Mouse (Mus musculus): ENCODE measurements around the gene Gm44973. TPM values are rescaled to one million over a fixed set of nuclear protein-coding genes. Genes with fewer than 3 reads are reported as not detected.

Gm44973 gene
- polyA plus RNA-seq, 2 experiments: 0.03 to 1.9 TPM

GRCm38 (mm10) chr7:5053456-5054179 lies 38.3 kb downstream of the Gm44973 start:
- TF ChIP-seq EP300 (IDR thresholded peaks at IDR 0.05; ENCODE audit: low read depth) (no peak), CTCF (IDR thresholded peaks at IDR 0.05; ENCODE audit: low read depth) (no peak)
- Histone ChIP-seq H3K4me2 (ENCODE audit: low read depth) (peak overlapping the region; percentile 38), H3K4me3 (ENCODE audit: insufficient read depth in 1 of 2, low read depth in 2 of 2, low read length in 2 of 2) (peak overlapping the region; percentile 20 to 36; a peak in 3 of 4 replicates), H3K4me1 (replicated peaks; ENCODE audit: control insufficient read depth in 2 of 2, insufficient read depth in 2 of 2, low read length in 1 of 2) (peaks cover 0 to 7% of the 10 kb centered on the region in 2 experiments; a peak in 2 of 4 replicates), H3K27me3 (ENCODE audit: control insufficient read depth, insufficient read depth, low read length) (peaks cover 93% of the 10 kb centered on the region), H3K36me3 (replicated peaks; ENCODE audit: control insufficient read depth, insufficient read depth, low read depth) (no peaks in the 10 kb centered on the region), H3K9me3 (ENCODE audit: control insufficient read depth, low read length) (no peaks in the 10 kb centered on the region), H3K9ac (replicated peaks) (no peak overlapping the region), H3K27ac (no peak overlapping the region)
- DNase-seq (ENCODE audit: low read depth in 3 of 3, low spot score in 3 of 3) (no peak), ATAC-seq (ENCODE audit: insufficient read depth) (no peak)
- WGBS (ENCODE audit: insufficient replicate concordance): 9% methylated on average over 32 of the region's 32 CpGs

GRCm38 (mm10) chr7:5056651-5057263 lies 41.5 kb downstream of the Gm44973 start:
- Histone ChIP-seq H3K27me3 (ENCODE audit: control insufficient read depth, insufficient read depth, low read length) (peaks cover 71% of the 10 kb centered on the region), H3K4me2 (ENCODE audit: low read depth) (peak overlapping the region; percentile 19), H3K27ac (no peak overlapping the region), H3K9ac (replicated peaks) (no peak overlapping the region), H3K4me1 (replicated peaks; ENCODE audit: control insufficient read depth in 2 of 2, insufficient read depth in 2 of 2, low read length in 1 of 2) (peaks cover 2 to 4% of the 10 kb centered on the region in 2 experiments; a peak in 2 of 4 replicates), H3K4me3 (ENCODE audit: insufficient read depth in 1 of 2, low read depth in 2 of 2, low read length in 2 of 2) (peak overlapping the region in 1 of 2 experiments; percentile 2; a peak in 2 of 4 replicates), H3K9me3 (ENCODE audit: control insufficient read depth, low read length) (no peaks in the 10 kb centered on the region), H3K36me3 (replicated peaks; ENCODE audit: control insufficient read depth, insufficient read depth, low read depth) (no peaks in the 10 kb centered on the region)
- 6% methylated on average over 55 of the region's 55 CpGs for WGBS (ENCODE audit: insufficient replicate concordance)
- ATAC-seq (ENCODE audit: insufficient read depth) (no peak), DNase-seq (ENCODE audit: low read depth in 3 of 3, low spot score in 3 of 3) (no peak)
- TF ChIP-seq EP300 (IDR thresholded peaks at IDR 0.05; ENCODE audit: low read depth) (no peak), CTCF (IDR thresholded peaks at IDR 0.05; ENCODE audit: low read depth) (no peak)

- DNase-seq (ENCODE audit: low read depth in 3 of 3, low spot score in 3 of 3) (no peak), ATAC-seq (ENCODE audit: insufficient read depth) (no peak)
- no peak overlapping the region for H3K4me2 ChIP-seq (ENCODE audit: low read depth)
- H3K27ac ChIP-seq: no peak overlapping the region
- no peaks in the 10 kb centered on the region for H3K36me3 ChIP-seq (replicated peaks; ENCODE audit: control insufficient read depth, insufficient read depth, low read depth)
- WGBS (ENCODE audit: insufficient replicate concordance): 30% methylated on average over 8 of the region's 8 CpGs
- no peaks in the 10 kb centered on the region for H3K9me3 ChIP-seq (ENCODE audit: control insufficient read depth, low read length)
- TF ChIP-seq EP300 (IDR thresholded peaks at IDR 0.05; ENCODE audit: low read depth): no peak
- TF ChIP-seq CTCF (IDR thresholded peaks at IDR 0.05; ENCODE audit: low read depth): no peak
- peaks cover 0 to 2% of the 10 kb centered on the region in 2 experiments; a peak in 2 of 4 replicates for H3K4me1 ChIP-seq (replicated peaks; ENCODE audit: control insufficient read depth in 2 of 2, insufficient read depth in 2 of 2, low read length in 1 of 2)
- H3K4me3 ChIP-seq (ENCODE audit: insufficient read depth in 1 of 2, low read depth in 2 of 2, low read length in 2 of 2): no peak overlapping the region
- peaks cover 64% of the 10 kb centered on the region for H3K27me3 ChIP-seq (ENCODE audit: control insufficient read depth, insufficient read depth, low read length)
- no peak overlapping the region for H3K9ac ChIP-seq (replicated peaks)
Observed at GRCm38 (mm10) chr7:5057381-5057780, 42.1 kb downstream of the Gm44973 start.

- no peak overlapping the region for H3K4me3 ChIP-seq (ENCODE audit: insufficient read depth in 1 of 2, low read depth in 2 of 2, low read length in 2 of 2)
- no peak for ATAC-seq (ENCODE audit: insufficient read depth)
- 19% methylated on average over 11 of the region's 11 CpGs for WGBS (ENCODE audit: insufficient replicate concordance)
- TF ChIP-seq EP300 (IDR thresholded peaks at IDR 0.05; ENCODE audit: low read depth) (no peak), CTCF (IDR thresholded peaks at IDR 0.05; ENCODE audit: low read depth) (peak; percentile 66)
- H3K27ac ChIP-seq: no peak overlapping the region
- no peak overlapping the region for H3K9ac ChIP-seq (replicated peaks)
- peaks cover 60% of the 10 kb centered on the region for H3K27me3 ChIP-seq (ENCODE audit: control insufficient read depth, insufficient read depth, low read length)
- H3K4me1 ChIP-seq (replicated peaks; ENCODE audit: control insufficient read depth in 2 of 2, insufficient read depth in 2 of 2, low read length in 1 of 2): peaks cover 0 to 2% of the 10 kb centered on the region in 2 experiments; a peak in 2 of 4 replicates
- no peaks in the 10 kb centered on the region for H3K9me3 ChIP-seq (ENCODE audit: control insufficient read depth, low read length)
- no peak overlapping the region for H3K4me2 ChIP-seq (ENCODE audit: low read depth)
- DNase-seq (ENCODE audit: low read depth in 3 of 3, low spot score in 3 of 3): no peak
- no peaks in the 10 kb centered on the region for H3K36me3 ChIP-seq (replicated peaks; ENCODE audit: control insufficient read depth, insufficient read depth, low read depth)
Observed at GRCm38 (mm10) chr7:5057804-5058203, 42.5 kb downstream of the Gm44973 start.

- Histone ChIP-seq H3K4me1 (replicated peaks; ENCODE audit: control insufficient read depth in 2 of 2, insufficient read depth in 2 of 2, low read length in 1 of 2) (peaks cover 0 to 7% of the 10 kb centered on the region in 2 experiments; a peak in 3 of 4 replicates), H3K4me2 (ENCODE audit: low read depth) (no peak overlapping the region), H3K4me3 (ENCODE audit: insufficient read depth in 1 of 2, low read depth in 2 of 2, low read length in 2 of 2) (no peak overlapping the region), H3K27ac (no peak overlapping the region), H3K27me3 (ENCODE audit: control insufficient read depth, insufficient read depth, low read length) (peaks cover 52% of the 10 kb centered on the region), H3K9ac (replicated peaks) (no peak overlapping the region), H3K9me3 (ENCODE audit: control insufficient read depth, low read length) (no peaks in the 10 kb centered on the region), H3K36me3 (replicated peaks; ENCODE audit: control insufficient read depth, insufficient read depth, low read depth) (no peaks in the 10 kb centered on the region; the same call in 1 of the 2 replicates)
- TF ChIP-seq CTCF (IDR thresholded peaks at IDR 0.05; ENCODE audit: low read depth) (no peak), EP300 (IDR thresholded peaks at IDR 0.05; ENCODE audit: low read depth) (no peak)
- 67% methylated on average over 1 of the region's 1 CpGs for WGBS (ENCODE audit: insufficient replicate concordance)
- no peak for DNase-seq (ENCODE audit: low read depth in 3 of 3, low spot score in 3 of 3)
- no peak for ATAC-seq (ENCODE audit: insufficient read depth)
Observed at GRCm38 (mm10) chr7:5058631-5059030, 43.3 kb downstream of the Gm44973 start.
